Mouse (Mus musculus) lung, postnatal 0 days (tissue): Measurements from ENCODE around the gene Gm45713.

ENCODE experiments used
- CTCF ChIP-seq: IDR thresholded peaks from 2 replicates; pipeline ENCODE4 v1.5.1; 2016; ENCODE audit warnings: antibody characterized with exemption, mild to moderate bottlenecking
- EP300 ChIP-seq: IDR thresholded peaks from 2 replicates; pipeline ENCODE4 v1.6.1; 2016; ENCODE audit warnings: antibody characterized with exemption, mild to moderate bottlenecking, control low read depth

DNA sequence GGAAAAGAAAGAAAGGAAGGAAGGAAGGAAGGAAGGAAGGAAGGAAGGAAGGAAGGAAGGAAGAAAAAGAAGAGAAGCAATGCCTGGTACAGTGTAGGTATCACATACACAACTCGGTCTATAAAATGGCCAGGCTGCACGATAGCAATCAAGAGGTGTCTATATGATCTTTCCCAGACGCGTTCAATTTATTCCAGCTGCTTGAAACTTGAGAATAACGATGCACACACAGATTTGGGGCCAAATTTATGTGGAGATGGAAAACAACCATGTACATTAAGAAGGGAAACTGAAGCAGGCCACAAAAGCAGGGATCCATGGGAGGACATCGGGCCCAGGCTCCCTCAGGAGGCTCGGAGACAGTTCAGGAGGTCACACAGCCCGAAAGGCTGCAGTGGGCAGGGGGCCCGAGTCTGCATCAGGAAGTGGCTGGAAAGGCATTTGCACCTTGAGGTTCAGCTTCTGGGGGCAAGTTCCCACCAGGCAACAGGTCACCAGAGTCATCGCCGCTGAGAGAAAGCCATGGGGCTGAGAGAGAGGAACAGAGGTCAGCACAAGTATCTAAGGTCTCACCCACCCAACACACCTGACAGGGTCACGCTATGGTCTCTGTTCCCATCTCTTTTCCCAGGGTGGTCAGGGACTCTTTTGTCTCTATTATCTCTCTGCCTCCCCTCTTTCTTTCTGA, 43.1 kb downstream of the Gm45713 start:
- TF ChIP-seq CTCF = 0 out of 2 replicates have a peak, but pooled peaks have one; percentile 1
- TF ChIP-seq EP300 = no peak
